Comparison of ENCODE assay signal across 27 mouse cellular contexts in the genomic region with DNA sequence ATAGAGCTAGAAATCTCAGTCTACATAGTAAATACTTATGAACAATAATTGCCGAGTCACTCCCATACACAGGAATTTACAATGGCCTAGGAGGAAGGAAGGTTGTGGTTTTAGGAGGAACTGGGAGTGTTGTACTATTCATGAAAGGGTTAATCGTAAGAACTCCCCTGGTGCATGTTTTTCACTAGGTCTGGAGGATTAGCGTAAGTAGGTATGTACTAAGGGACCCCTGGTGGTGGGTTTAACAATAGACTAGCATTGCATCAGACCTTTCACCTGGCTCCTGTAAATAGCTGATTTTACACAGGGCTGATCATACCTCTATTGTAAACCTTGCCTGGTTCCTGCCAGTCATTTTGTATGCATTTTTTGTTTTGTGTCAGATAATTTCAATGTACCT. TPM values are rescaled to one million over a fixed set of nuclear protein-coding genes. Genes with fewer than 3 reads are reported as not detected.
A peak's percentile ranks its signal among the peaks of the same experiment; 100 is the strongest.
DNase-seq lines count a peak whose midpoint lies in the region; ATAC-seq and TF ChIP-seq lines count a peak whose summit lies in the region.
"Had no signal": no experiment of that assay in that cellular context is flagged by ENCODE, and none has a peak within 500 bp of the region (broad histone marks: within the 10 kb centered on the region; RNA-seq: fewer than 3 reads in every experiment).

No protein-coding gene starts in this region.

- no peaks in the 10 kb centered on the region for H3K4me1 ChIP-seq in hindbrain, postnatal 0 days (ENCODE audit: insufficient read depth, low read length)
- H3K4me1 ChIP-seq in hindbrain, embryonic 12.5 days = no peaks in the 10 kb centered on the region
- no peaks in the 10 kb centered on the region for H3K4me1 ChIP-seq in ES-E14 (ENCODE audit: control insufficient read depth in 2 of 2, insufficient read depth in 2 of 2, low read length in 2 of 2, poor library complexity in 1 of 2)
- no peaks in the 10 kb centered on the region for H3K4me1 ChIP-seq in forebrain, embryonic 15.5 days
- H3K4me1 ChIP-seq: embryonic facial prominence, embryonic 12.5 days; heart, embryonic 13.5 days; hindbrain, embryonic 10.5 days; intestine, embryonic 15.5 days; limb, embryonic 12.5 days had no signal

- no peak overlapping the region for H3K4me3 ChIP-seq in hindbrain, postnatal 0 days (ENCODE audit: low read length)
- H3K4me3 ChIP-seq in hindbrain, embryonic 12.5 days = no peak overlapping the region
- H3K4me3 ChIP-seq in ES-E14 (ENCODE audit: insufficient read depth in 1 of 2, low read depth in 1 of 2, low read length in 2 of 2, poor library complexity in 1 of 2, severe bottlenecking in 1 of 2) = no peak overlapping the region
- H3K4me3 ChIP-seq in forebrain, embryonic 15.5 days = no peak overlapping the region
- H3K4me3 ChIP-seq: embryonic facial prominence, embryonic 12.5 days; heart, embryonic 13.5 days; hindbrain, embryonic 10.5 days; intestine, embryonic 15.5 days; left cerebral cortex, adult 2 months; limb, embryonic 12.5 days had no signal

- H3K4me2 ChIP-seq in hindbrain, postnatal 0 days (ENCODE audit: low read depth, low read length) = no peak overlapping the region
- H3K4me2 ChIP-seq in hindbrain, embryonic 12.5 days (replicated peaks) = no peak overlapping the region
- H3K4me2 ChIP-seq in forebrain, embryonic 15.5 days (replicated peaks) = no peak overlapping the region
- H3K4me2 ChIP-seq: embryonic facial prominence, embryonic 12.5 days; heart, embryonic 13.5 days; intestine, embryonic 15.5 days; limb, embryonic 12.5 days had no signal

- ATAC-seq in hindbrain, postnatal 0 days = no peak
- ATAC-seq in hindbrain, embryonic 12.5 days (ENCODE audit: low FRiP score) = no peak
- ATAC-seq in granulocyte monocyte progenitor cell, adult 5-6 weeks (replicated peaks; ENCODE audit: poor library complexity, severe bottlenecking) = peak; percentile 33; the same call in 1 of the 2 replicates
- no peak for ATAC-seq in forebrain, embryonic 15.5 days (replicated peaks)
- ATAC-seq: forebrain, embryonic 14.5 days; hindbrain, embryonic 16.5 days; intestine, embryonic 15.5 days; midbrain, embryonic 16.5 days had no signal

- H3K9ac ChIP-seq in hindbrain, postnatal 0 days (replicated peaks; ENCODE audit: low read length) = no peak overlapping the region
- no peak overlapping the region for H3K9ac ChIP-seq in hindbrain, embryonic 12.5 days
- no peak overlapping the region for H3K9ac ChIP-seq in ES-E14 (ENCODE audit: insufficient read depth, low read depth, low read length, poor library complexity, severe bottlenecking)
- H3K9ac ChIP-seq in forebrain, embryonic 15.5 days (replicated peaks) = no peak overlapping the region
- H3K9ac ChIP-seq: embryonic facial prominence, embryonic 12.5 days; heart, embryonic 13.5 days; intestine, embryonic 15.5 days; limb, embryonic 12.5 days had no signal

- in situ Hi-C loops in ES-E14 (cut with MboI; ENCODE audit: low sequenced_read_pairs in 2 of 2, unreplicated experiment in 2 of 2) = loop anchor here in 1 of 2 experiments (25.0 kb wide), 1 partner anchor 936 kb away; no protein-coding TSS in a partner anchor

- peaks cover 64% of the 10 kb centered on the region for H3K36me3 ChIP-seq in hindbrain, postnatal 0 days (ENCODE audit: insufficient read depth, low read length)
- H3K36me3 ChIP-seq in hindbrain, embryonic 12.5 days = peaks cover 77% of the 10 kb centered on the region
- peaks cover 34% of the 10 kb centered on the region for H3K36me3 ChIP-seq in ES-E14 (ENCODE audit: control insufficient read depth, insufficient read depth, low read length, poor library complexity, severe bottlenecking)
- H3K36me3 ChIP-seq in forebrain, embryonic 15.5 days = peaks cover 88% of the 10 kb centered on the region

- no peak overlapping the region for H3K27ac ChIP-seq in hindbrain, postnatal 0 days
- H3K27ac ChIP-seq in hindbrain, embryonic 12.5 days = no peak overlapping the region
- no peak overlapping the region for H3K27ac ChIP-seq in ES-E14 (ENCODE audit: insufficient read depth, low read depth, low read length, poor library complexity, severe bottlenecking)
- H3K27ac ChIP-seq in forebrain, embryonic 15.5 days (replicated peaks) = no peak overlapping the region
- H3K27ac ChIP-seq: embryonic facial prominence, embryonic 12.5 days; heart, embryonic 13.5 days; hindbrain, embryonic 10.5 days; intestine, embryonic 15.5 days; left cerebral cortex, adult 2 months; limb, embryonic 12.5 days; stomach, postnatal 0 days had no signal

- TF ChIP-seq CTCF in hindbrain, postnatal 0 days (IDR thresholded peaks at IDR 0.05; ENCODE audit: low read depth) = peak; percentile 13; the same call in 1 of the 2 replicates

- DNase-seq in hindbrain, postnatal 0 days (ENCODE audit: low spot score) = no peak
- DNase-seq in 416B (ENCODE audit: low read depth) (peak; percentile 24), ES-E14 (ENCODE audit: low read depth, low spot score) (peak; percentile 8)
- DNase-seq in embryo, embryonic 10 days (ENCODE audit: low spot score) = no peak
- DNase-seq: adrenal gland, postnatal 10 days; B cell, adult 2 months; cerebellum, adult 9-10 months; cerebellum, postnatal 36 days; embryo, embryonic 11 days; gastrocnemius, postnatal 25 days; lung, postnatal 4 days; right cerebral cortex, postnatal 25 days; thymus, adult 18-20 months; thymus, postnatal 25 days had no signal

- no peaks in the 10 kb centered on the region for H3K9me3 ChIP-seq in hindbrain, postnatal 0 days (ENCODE audit: low read length)
- H3K9me3 ChIP-seq in hindbrain, embryonic 12.5 days (replicated peaks) = no peaks in the 10 kb centered on the region
- no peaks in the 10 kb centered on the region for H3K9me3 ChIP-seq in ES-E14 (ENCODE audit: control insufficient read depth, insufficient read depth, low read depth, low read length)
- no peaks in the 10 kb centered on the region for H3K9me3 ChIP-seq in forebrain, embryonic 15.5 days
- H3K9me3 ChIP-seq: embryonic facial prominence, embryonic 12.5 days; heart, embryonic 13.5 days; hindbrain, embryonic 10.5 days; intestine, embryonic 15.5 days; limb, embryonic 12.5 days had no signal

- H3K27me3 ChIP-seq in hindbrain, postnatal 0 days (ENCODE audit: insufficient read depth, low read length) = no peaks in the 10 kb centered on the region
- no peaks in the 10 kb centered on the region for H3K27me3 ChIP-seq in hindbrain, embryonic 12.5 days
- H3K27me3 ChIP-seq in forebrain, embryonic 15.5 days = no peaks in the 10 kb centered on the region
- H3K27me3 ChIP-seq: embryonic facial prominence, embryonic 12.5 days; heart, embryonic 13.5 days; intestine, embryonic 15.5 days; limb, embryonic 12.5 days had no signal

- 69% methylated on average over 3 of the region's 3 CpGs for WGBS in hindbrain, postnatal 0 days
- WGBS in hindbrain, embryonic 12.5 days = 84% methylated on average over 3 of the region's 3 CpGs
- 44% methylated on average over 3 of the region's 3 CpGs for WGBS in forebrain, embryonic 15.5 days

TF ChIP-seq in ES-E14, 5 proteins besides CTCF, POLR2A, EP300 and RAD21:
- TF ChIP-seq CHD2 (IDR thresholded peaks at IDR 0.05; ENCODE audit: low read depth, low read length) (no peak), ZNF384 (IDR thresholded peaks at IDR 0.05; ENCODE audit: low read depth, low read length) (no peak), HCFC1 (IDR thresholded peaks at IDR 0.05; ENCODE audit: borderline replicate concordance, insufficient read depth, low read length) (no peak), ZC3H11A (IDR thresholded peaks at IDR 0.05; ENCODE audit: borderline replicate concordance, low read depth, low read length) (no peak), MAFK (IDR thresholded peaks at IDR 0.05; ENCODE audit: insufficient read depth, low read depth, low read length) (no peak)
TF ChIP-seq in ES-E14: peak in this region for 0.

RNA-seq across cellular contexts. Expression of gene Odr4, which starts 33.3 kb away (rescaled TPM):
- 18.1 and 48.5 TPM in 2 replicates for total RNA-seq in hindbrain, postnatal 0 days (2014; rRNA removed)
- polyA plus RNA-seq in hindbrain, postnatal 0 days (2015; fragmentation: Nextera tagmentation; extraction: Ambion mirVana) = 49.6 and 52.4 TPM in 2 replicates
- 37.1 and 41.9 TPM in 2 replicates for polyA plus RNA-seq in hindbrain, embryonic 12.5 days (2016; fragmentation: Nextera tagmentation; extraction: Ambion mirVana)
- total RNA-seq in ES-E14 (2012; rRNA removed) = 35.9 and 38.2 TPM in 2 replicates
- 23.2 and 34.8 TPM in 2 replicates for total RNA-seq in granulocyte monocyte progenitor cell, adult 5-6 weeks (2014; fragmentation: Nextera tagmentation)
- 96.9 and 113 TPM in 2 replicates for total RNA-seq in granulocyte monocyte progenitor cell, adult 5-6 weeks (2017)
- 42.9 and 43.3 TPM in 2 replicates for polyA plus RNA-seq in forebrain, embryonic 15.5 days (2015; fragmentation: Nextera tagmentation; extraction: Ambion mirVana)

RNA-seq across cellular contexts. Expression of gene Tpr, which starts 33.6 kb away (rescaled TPM):
- total RNA-seq in hindbrain, postnatal 0 days (2014; rRNA removed) = 70.8 and 76.3 TPM in 2 replicates
- 137 and 141 TPM in 2 replicates for polyA plus RNA-seq in hindbrain, postnatal 0 days (2015; fragmentation: Nextera tagmentation; extraction: Ambion mirVana)
- polyA plus RNA-seq in hindbrain, embryonic 12.5 days (2016; fragmentation: Nextera tagmentation; extraction: Ambion mirVana) = 180 and 182 TPM in 2 replicates
- total RNA-seq in ES-E14 (2012; rRNA removed) = 227 and 271 TPM in 2 replicates
- 309 and 365 TPM in 2 replicates for total RNA-seq in granulocyte monocyte progenitor cell, adult 5-6 weeks (2014; fragmentation: Nextera tagmentation)
- 380 and 483 TPM in 2 replicates for total RNA-seq in granulocyte monocyte progenitor cell, adult 5-6 weeks (2017)
- 158 and 161 TPM in 2 replicates for polyA plus RNA-seq in forebrain, embryonic 15.5 days (2015; fragmentation: Nextera tagmentation; extraction: Ambion mirVana)

RNA-seq across cellular contexts. Expression of gene Prg4, which starts 39.7 kb away (rescaled TPM):
- 1.0 TPM in 1 of 2 replicates, not detected in the other for total RNA-seq in hindbrain, postnatal 0 days (2014; rRNA removed)
- 1.3 and 1.7 TPM in 2 replicates for polyA plus RNA-seq in hindbrain, postnatal 0 days (2015; fragmentation: Nextera tagmentation; extraction: Ambion mirVana)
- 0.65 and 0.66 TPM in 2 replicates for polyA plus RNA-seq in hindbrain, embryonic 12.5 days (2016; fragmentation: Nextera tagmentation; extraction: Ambion mirVana)
- 0.16 and 0.22 TPM in 2 replicates for total RNA-seq in ES-E14 (2012; rRNA removed)
- total RNA-seq in granulocyte monocyte progenitor cell, adult 5-6 weeks (2014; fragmentation: Nextera tagmentation) = not detected in 2 replicates
- total RNA-seq in granulocyte monocyte progenitor cell, adult 5-6 weeks (2017) = not detected in 2 replicates
- 0.45 and 0.62 TPM in 2 replicates for polyA plus RNA-seq in forebrain, embryonic 15.5 days (2015; fragmentation: Nextera tagmentation; extraction: Ambion mirVana)

Comparison
In these comparisons a context has a peak if more than half of its experiments do, and no peak if none do; other contexts are left out.
1. DNase-seq: peak in 416B (single experiment) and ES-E14 (single experiment); none in hindbrain, postnatal 0 days (single experiment) and embryo, embryonic 10 days (single experiment).